Mouse (Mus musculus): ENCODE measurements around the gene Aldh16a1. TPM values are rescaled to one million over a fixed set of nuclear protein-coding genes. Genes with fewer than 3 reads are reported as not detected.

The Aldh16a1 gene
- total RNA-seq (2014; rRNA removed; ENCODE audit: low replicate concordance) (29.2 and 40.1 TPM in 2 replicates), polyA plus RNA-seq (2015; fragmentation: Nextera tagmentation; extraction: Ambion mirVana) (18.2 and 22.8 TPM in 2 replicates)

GRCm38 (mm10) chr7:45154096-45154992 lies at the start of gene Aldh16a1, which contains the start of gene Pih1d1:
Gene Aldh16a1 (minus strand): TSS chr7:45154584.
Gene Pih1d1 (plus strand): TSS chr7:45154303.
- peak within 1 kb of the TSS; percentile 83 for H3K4me2 ChIP-seq (ENCODE audit: low read depth, low read length)

GRCm38 (mm10) chr7:45202654-45203053 lies 48.3 kb upstream of the Aldh16a1 start:
- no peaks in the 10 kb centered on the region for H3K36me3 ChIP-seq (replicated peaks; ENCODE audit: control insufficient read depth, insufficient read depth, low read length)
- H3K4me2 ChIP-seq (ENCODE audit: low read depth, low read length), result no peak overlapping the region
- peaks cover 5% of the 10 kb centered on the region; the same call in 1 of the 2 replicates for H3K4me1 ChIP-seq (ENCODE audit: control insufficient read depth, insufficient read depth)
- TF ChIP-seq EP300 (IDR thresholded peaks at IDR 0.05; ENCODE audit: low read depth), result no peak
- no peak for TF ChIP-seq CTCF (IDR thresholded peaks at IDR 0.05; ENCODE audit: low read depth)
- no peak overlapping the region for H3K4me3 ChIP-seq (ENCODE audit: low read depth, low read length)
- no peak overlapping the region for H3K27ac ChIP-seq (ENCODE audit: low read depth)
- no peaks in the 10 kb centered on the region for H3K27me3 ChIP-seq (ENCODE audit: control insufficient read depth, insufficient read depth, low read length)
- DNase-seq (ENCODE audit: low spot score), result no peak
- ATAC-seq (ENCODE audit: insufficient read depth, low read depth), result no peak
- H3K9me3 ChIP-seq (replicated peaks; ENCODE audit: control insufficient read depth, low read length), result no peaks in the 10 kb centered on the region
- H3K9ac ChIP-seq (replicated peaks; ENCODE audit: low read depth, low read length), result no peak overlapping the region
- WGBS, result 21% methylated on average over 10 of the region's 10 CpGs

More at GRCm38 (mm10) chr7:45154096-45154992, at the start of gene Aldh16a1, which contains the start of gene Pih1d1:
- 2% methylated on average over 69 of the region's 69 CpGs for WGBS
- Histone ChIP-seq H3K36me3 (replicated peaks; ENCODE audit: control insufficient read depth, insufficient read depth, low read length) (0 out of 2 replicates have a peak, but pooled peaks cover 7% of the 10 kb centered on the region), H3K4me3 (ENCODE audit: low read depth, low read length) (peak within 1 kb of the TSS; percentile 76), H3K4me1 (ENCODE audit: control insufficient read depth, insufficient read depth) (0 out of 2 replicates have a peak, but pooled peaks cover 7% of the 10 kb centered on the region), H3K27me3 (ENCODE audit: control insufficient read depth, insufficient read depth, low read length) (no peaks in the 10 kb centered on the region), H3K9me3 (replicated peaks; ENCODE audit: control insufficient read depth, low read length) (no peaks in the 10 kb centered on the region), H3K27ac (ENCODE audit: low read depth) (peak within 1 kb of the TSS; percentile 97), H3K9ac (replicated peaks; ENCODE audit: low read depth, low read length) (peak within 1 kb of the TSS; percentile 83)
- TF ChIP-seq EP300 (IDR thresholded peaks at IDR 0.05; ENCODE audit: low read depth), result 0 out of 2 replicates have a peak, but pooled peaks have one; percentile 63
- peak; percentile 61 for TF ChIP-seq CTCF (IDR thresholded peaks at IDR 0.05; ENCODE audit: low read depth)
- ATAC-seq (ENCODE audit: insufficient read depth, low read depth) (peak; percentile 94), DNase-seq (ENCODE audit: low spot score) (peak; percentile 94)

- Histone ChIP-seq H3K4me2 (ENCODE audit: low read depth, low read length) (no peak overlapping the region), H3K27me3 (ENCODE audit: control insufficient read depth, insufficient read depth, low read length) (peaks cover 4% of the 10 kb centered on the region; the same call in 1 of the 2 replicates), H3K9ac (replicated peaks; ENCODE audit: low read depth, low read length) (no peak overlapping the region), H3K27ac (ENCODE audit: low read depth) (no peak overlapping the region), H3K4me3 (ENCODE audit: low read depth, low read length) (no peak overlapping the region), H3K4me1 (ENCODE audit: control insufficient read depth, insufficient read depth) (peaks cover 7% of the 10 kb centered on the region; the same call in 1 of the 2 replicates), H3K36me3 (replicated peaks; ENCODE audit: control insufficient read depth, insufficient read depth, low read length) (no peaks in the 10 kb centered on the region), H3K9me3 (replicated peaks; ENCODE audit: control insufficient read depth, low read length) (no peaks in the 10 kb centered on the region)
- WGBS, result 74% methylated on average over 11 of the region's 11 CpGs
- no peak for DNase-seq (ENCODE audit: low spot score)
- TF ChIP-seq CTCF (IDR thresholded peaks at IDR 0.05; ENCODE audit: low read depth) (no peak), EP300 (IDR thresholded peaks at IDR 0.05; ENCODE audit: low read depth) (no peak)
- ATAC-seq (ENCODE audit: insufficient read depth, low read depth), result no peak
Measured at GRCm38 (mm10) chr7:45198961-45199360, 44.6 kb upstream of the Aldh16a1 start.

- no peak; the same call in 1 of the 2 replicates for ATAC-seq (ENCODE audit: insufficient read depth, low read depth)
- WGBS, result 5% methylated on average over 5 of the region's 5 CpGs
- H3K27me3 ChIP-seq (ENCODE audit: control insufficient read depth, insufficient read depth, low read length), result peaks cover 4% of the 10 kb centered on the region; the same call in 1 of the 2 replicates
- TF ChIP-seq EP300 (IDR thresholded peaks at IDR 0.05; ENCODE audit: low read depth) (no peak), CTCF (IDR thresholded peaks at IDR 0.05; ENCODE audit: low read depth) (peak; percentile 96)
- no peak overlapping the region for H3K4me3 ChIP-seq (ENCODE audit: low read depth, low read length)
- H3K4me2 ChIP-seq (ENCODE audit: low read depth, low read length), result no peak overlapping the region
- H3K9me3 ChIP-seq (replicated peaks; ENCODE audit: control insufficient read depth, low read length), result no peaks in the 10 kb centered on the region
- no peaks in the 10 kb centered on the region for H3K36me3 ChIP-seq (replicated peaks; ENCODE audit: control insufficient read depth, insufficient read depth, low read length)
- no peak overlapping the region for H3K9ac ChIP-seq (replicated peaks; ENCODE audit: low read depth, low read length)
- H3K27ac ChIP-seq (ENCODE audit: low read depth), result no peak overlapping the region
- peaks cover 7% of the 10 kb centered on the region; the same call in 1 of the 2 replicates for H3K4me1 ChIP-seq (ENCODE audit: control insufficient read depth, insufficient read depth)
- DNase-seq (ENCODE audit: low spot score), result peak; percentile 74
Measured at GRCm38 (mm10) chr7:45198435-45198834, 44.1 kb upstream of the Aldh16a1 start.

GRCm38 (mm10) chr7:45196994-45197393 lies 42.6 kb upstream of the Aldh16a1 start:
- Histone ChIP-seq H3K4me2 (ENCODE audit: low read depth, low read length) (no peak overlapping the region), H3K9ac (replicated peaks; ENCODE audit: low read depth, low read length) (no peak overlapping the region), H3K4me1 (ENCODE audit: control insufficient read depth, insufficient read depth) (peaks cover 7% of the 10 kb centered on the region; the same call in 1 of the 2 replicates), H3K4me3 (ENCODE audit: low read depth, low read length) (no peak overlapping the region), H3K27me3 (ENCODE audit: control insufficient read depth, insufficient read depth, low read length) (peaks cover 4% of the 10 kb centered on the region; the same call in 1 of the 2 replicates), H3K9me3 (replicated peaks; ENCODE audit: control insufficient read depth, low read length) (no peaks in the 10 kb centered on the region), H3K27ac (ENCODE audit: low read depth) (no peak overlapping the region), H3K36me3 (replicated peaks; ENCODE audit: control insufficient read depth, insufficient read depth, low read length) (no peaks in the 10 kb centered on the region)
- DNase-seq (ENCODE audit: low spot score) (no peak), ATAC-seq (ENCODE audit: insufficient read depth, low read depth) (no peak)
- WGBS, result 71% methylated on average over 5 of the region's 5 CpGs
- TF ChIP-seq EP300 (IDR thresholded peaks at IDR 0.05; ENCODE audit: low read depth) (no peak), CTCF (IDR thresholded peaks at IDR 0.05; ENCODE audit: low read depth) (no peak)

All from heart, postnatal 0 days (tissue).